Mouse (Mus musculus): ENCODE measurements around the gene Acaa1b. TPM values are rescaled to one million over a fixed set of nuclear protein-coding genes. Genes with fewer than 3 reads are reported as not detected.

The Acaa1b gene
- total RNA-seq, 2 experiments from 2014 or later: 0.46 to 0.84 TPM

GRCm38 (mm10) chr9:119128436-119129181, 28.3 kb downstream of the Acaa1b start:
- intact Hi-C loops (cut with DNase I): no loop called here
- no peak for DNase-seq
- no peak overlapping the region for H3K4me3 ChIP-seq
- H3K27ac ChIP-seq: no peak overlapping the region
- peak; percentile 28; the same call in 1 of the 2 replicates for TF ChIP-seq CTCF (IDR thresholded peaks at IDR 0.05)

GRCm38 (mm10) chr9:119122596-119123369, 34.1 kb downstream of the Acaa1b start:
- TF ChIP-seq CTCF (IDR thresholded peaks at IDR 0.05): no peak
- no peak for DNase-seq
- intact Hi-C loops (cut with DNase I): no loop called here
- H3K4me3 ChIP-seq: no peak overlapping the region
- H3K27ac ChIP-seq: no peak overlapping the region

- DNase-seq: no peak
- Histone ChIP-seq H3K4me3 (no peak overlapping the region), H3K27ac (no peak overlapping the region)
- intact Hi-C loops (cut with DNase I): no loop called here
- TF ChIP-seq CTCF (IDR thresholded peaks at IDR 0.05): no peak
Observed at GRCm38 (mm10) chr9:119120168-119120560, 36.7 kb downstream of the Acaa1b start.

GRCm38 (mm10) chr9:119119409-119120167, 37.3 kb downstream of the Acaa1b start:
- intact Hi-C loops (cut with DNase I): no loop called here
- H3K4me3 ChIP-seq: no peak overlapping the region
- no peak overlapping the region for H3K27ac ChIP-seq
- DNase-seq: no peak
- TF ChIP-seq CTCF (IDR thresholded peaks at IDR 0.05): no peak

- no peak for TF ChIP-seq CTCF (IDR thresholded peaks at IDR 0.05)
- H3K27ac ChIP-seq: no peak overlapping the region
- no peak for DNase-seq
- no peak overlapping the region for H3K4me3 ChIP-seq
- intact Hi-C loops (cut with DNase I): no loop called here
Observed at GRCm38 (mm10) chr9:119114911-119115310, 42.0 kb downstream of the Acaa1b start.

GRCm38 (mm10) chr9:119110640-119111039, 46.3 kb downstream of the Acaa1b start:
- Histone ChIP-seq H3K27ac (peak overlapping the region; percentile 84), H3K4me3 (no peak overlapping the region)
- intact Hi-C loops (cut with DNase I): no loop called here
- no peak for TF ChIP-seq CTCF (IDR thresholded peaks at IDR 0.05)
- peak; percentile 84 for DNase-seq

- H3K4me3 ChIP-seq: no peak overlapping the region
- no peak overlapping the region for H3K27ac ChIP-seq
- no peak for TF ChIP-seq CTCF (IDR thresholded peaks at IDR 0.05)
- intact Hi-C loops (cut with DNase I): loop anchor here (5.0 kb wide), 1 partner anchor 242 kb away; no protein-coding TSS in a partner anchor
- DNase-seq: no peak
Observed at GRCm38 (mm10) chr9:119109685-119110353, 47.1 kb downstream of the Acaa1b start.

- peak; percentile 55 for DNase-seq
- no peak overlapping the region for H3K27ac ChIP-seq
- intact Hi-C loops (cut with DNase I): loop anchor here (5.0 kb wide), 1 partner anchor 245 kb away; no protein-coding TSS in a partner anchor
Observed at GRCm38 (mm10) chr9:119107566-119107965, 49.3 kb downstream of the Acaa1b start.

GRCm38 (mm10) chr9:119102783-119103113, 54.1 kb downstream of the Acaa1b start:
- no peak for DNase-seq
- Histone ChIP-seq H3K27ac (peak overlapping the region; percentile 79), H3K4me3 (peak overlapping the region; percentile 86)
- no peak for TF ChIP-seq CTCF (IDR thresholded peaks at IDR 0.05)
- intact Hi-C loops (cut with DNase I): no loop called here

More at GRCm38 (mm10) chr9:119107566-119107965, 49.3 kb downstream of the Acaa1b start:
- peak; percentile 68 for TF ChIP-seq CTCF (IDR thresholded peaks at IDR 0.05)
- no peak overlapping the region for H3K4me3 ChIP-seq

- intact Hi-C loops (cut with DNase I): no loop called here
- H3K27ac ChIP-seq: peak within 1 kb of the TSS; percentile 79
- DNase-seq: peak; percentile 70
- H3K4me3 ChIP-seq: peak within 1 kb of the TSS; percentile 86
- TF ChIP-seq CTCF (IDR thresholded peaks at IDR 0.05): peak; percentile 25; the same call in 1 of the 2 replicates
Observed at GRCm38 (mm10) chr9:119101992-119102782, 54.7 kb downstream of the Acaa1b start, which contains the start of gene Dlec1. Gene Dlec1, plus strand, starts transcription at chr9:119102478.

GRCm38 (mm10) chr9:119100177-119100898, 56.6 kb downstream of the Acaa1b start:
- Histone ChIP-seq H3K27ac (no peak overlapping the region), H3K4me3 (no peak overlapping the region)
- no peak for TF ChIP-seq CTCF (IDR thresholded peaks at IDR 0.05)
- intact Hi-C loops (cut with DNase I): no loop called here
- peak; percentile 52 for DNase-seq

Other genes with a start within 250 kb of the Acaa1b start
- 1 to 10 TPM; 3.5 to 5.9 TPM for gene Ctdspl, start 230.6 kb downstream of the Acaa1b start, total RNA-seq (2021)
- under 1 TPM in 1 of 2 experiments, not detected in 1; 0.45 TPM for gene Vill, start 104.3 kb downstream of the Acaa1b start, total RNA-seq (2021)
- 1 to 10 TPM; 7.6 to 9.6 TPM for gene Plcd1, start 63.6 kb downstream of the Acaa1b start, total RNA-seq (2021)
- gene Dlec1, start 54.6 kb downstream of the Acaa1b start, total RNA-seq (2021): not detected
- not detected for gene Gm47289, start 2.1 kb upstream of the Acaa1b start, total RNA-seq (2021)
- gene Slc22a13, start 52.0 kb upstream of the Acaa1b start, total RNA-seq (2021): not detected
- gene Oxsr1, start 165.3 kb upstream of the Acaa1b start, total RNA-seq (2021): 10 to 100 TPM; 55.9 to 64.1 TPM
- gene Acaa1a, start 182.6 kb upstream of the Acaa1b start, total RNA-seq (2021): 10 to 100 TPM; 31.1 to 42.3 TPM
- gene Myd88, start 184.3 kb upstream of the Acaa1b start, total RNA-seq (2021): 1 to 10 TPM; 4.3 to 5.0 TPM
- under 1 TPM; 0.13 to 0.14 TPM for gene Xylb, start 200.3 kb upstream of the Acaa1b start, total RNA-seq (2021)
- gene Slc22a14, start 208.5 kb upstream of the Acaa1b start, total RNA-seq (2021): not detected
- 10 to 100 TPM; 14.5 to 20.6 TPM for gene Acvr2b, start 245.0 kb upstream of the Acaa1b start, total RNA-seq (2021)

Data from gastrocnemius, adult 2 months (tissue).